Mouse (Mus musculus) MEL (cell line): Measurements from ENCODE around the gene Glis1.

Experiments used
- CHD2 ChIP-seq: IDR thresholded peaks from 2 replicates; pipeline ENCODE4 v1.6.1; 2011; ENCODE audit warnings: low read length, improper control_type of control experiment
- CTCF ChIP-seq, 3 experiments: IDR thresholded peaks in 2 of 3; conservative IDR thresholded peaks in 1 of 3; 2 replicates each; pipeline ENCODE4 v1.5.1; 2011 to 2012; ENCODE audit warnings: low read length in 3 of 3, low read depth in 2 of 3, mild to moderate bottlenecking in 2 of 3, improper control_type of control experiment in 1 of 3, inconsistent platforms in 1 of 3, mixed read lengths in 1 of 3, moderate library complexity in 1 of 3; ENCODE audit not compliant: control insufficient read depth in 1 of 3, insufficient read depth in 1 of 3, poor library complexity in 1 of 3, severe bottlenecking in 1 of 3
- EP300 ChIP-seq, 2 experiments: IDR thresholded peaks; 2 replicates each; pipeline ENCODE4 v1.6.1; 2011; ENCODE audit warnings: improper control_type of control experiment in 2 of 2, low read length in 2 of 2, low read depth in 1 of 2, mild to moderate bottlenecking in 1 of 2
- ETS1 ChIP-seq: IDR thresholded peaks from 2 replicates; pipeline ENCODE4 v1.6.1; 2012; ENCODE audit warnings: low read depth, mild to moderate bottlenecking, inconsistent platforms, low read length, improper control_type of control experiment, moderate library complexity
- GATA1 ChIP-seq: IDR thresholded peaks from 2 replicates; pipeline ENCODE4 v1.6.1; 2011; ENCODE audit warnings: low read depth, low read length, improper control_type of control experiment
- MAFK ChIP-seq: IDR thresholded peaks from 2 replicates; pipeline ENCODE4 v1.6.1; 2011; ENCODE audit warnings: low read depth, mild to moderate bottlenecking, low read length, improper control_type of control experiment, borderline replicate concordance
- POLR2A ChIP-seq, 2 experiments: IDR thresholded peaks; 2 replicates each; pipeline ENCODE4 v1.6.1; 2011 to 2012; ENCODE audit warnings: low read length in 2 of 2, mild to moderate bottlenecking in 2 of 2, control low read depth in 1 of 2, improper control_type of control experiment in 1 of 2, low read depth in 1 of 2, moderate library complexity in 1 of 2; ENCODE audit not compliant: control insufficient read depth in 1 of 2, insufficient read depth in 1 of 2, poor library complexity in 1 of 2
- SIN3A ChIP-seq: IDR thresholded peaks from 2 replicates; pipeline ENCODE4 v1.6.1; 2012; ENCODE audit warnings: low read length, improper control_type of control experiment, inconsistent platforms

DNA sequence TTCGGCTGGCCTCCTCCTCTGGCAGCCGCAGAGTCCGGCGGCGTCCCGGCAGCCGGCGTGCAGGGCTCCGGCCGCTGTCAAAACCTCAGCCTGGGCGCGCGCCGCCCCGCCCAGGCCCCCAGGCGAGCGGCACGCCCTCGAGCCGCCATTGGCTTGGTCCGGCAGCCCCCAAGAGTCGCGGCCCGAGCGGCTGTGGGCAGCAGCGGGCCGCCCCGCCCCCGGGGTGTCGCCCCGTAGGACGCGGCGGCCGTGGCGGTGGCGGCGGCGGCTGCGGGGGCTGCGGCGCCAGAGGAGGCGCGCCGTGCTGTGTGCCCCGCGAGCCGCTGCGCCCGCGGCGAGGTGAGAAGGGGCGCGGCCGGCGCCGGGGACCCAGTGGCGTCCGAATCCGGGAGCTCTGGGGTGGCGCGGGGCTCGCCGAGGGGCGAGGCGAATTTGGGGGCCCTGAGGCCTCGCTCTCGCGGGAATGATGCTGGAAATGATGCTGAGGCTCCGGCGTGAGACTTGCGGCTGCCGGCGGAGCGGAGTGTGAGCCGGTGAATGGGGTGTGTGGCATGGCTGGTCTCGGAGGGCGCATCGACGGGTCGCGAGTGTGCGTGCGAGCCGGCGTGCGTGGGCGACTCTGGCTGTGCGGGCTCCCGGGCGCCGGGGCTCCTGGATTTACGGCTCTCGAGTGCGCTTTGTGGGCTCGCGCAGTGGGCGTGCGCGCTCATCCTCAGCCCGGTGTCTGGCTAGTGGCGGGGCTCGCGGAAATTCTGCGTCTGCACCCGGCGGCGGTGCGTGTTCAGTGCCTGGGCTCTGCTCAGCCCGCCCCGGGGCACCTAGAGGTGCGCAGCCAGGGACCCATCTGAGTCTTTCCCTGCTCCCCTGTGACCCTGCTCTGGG lies at the start of gene Glis1:
- TF ChIP-seq CTCF (IDR thresholded peaks at IDR 0.05 in 2 of 3, conservative IDR thresholded peaks at IDR 0.05 in 1 of 3; ENCODE audit: control insufficient read depth in 1 of 3, insufficient read depth in 1 of 3, low read depth in 2 of 3, low read length in 3 of 3, poor library complexity in 1 of 3, severe bottlenecking in 1 of 3), result no peak
- no peak for TF ChIP-seq MAFK
- no peak for TF ChIP-seq GATA1
- TF ChIP-seq SIN3A, result no peak
- TF ChIP-seq CHD2, result no peak
- TF ChIP-seq EP300 (IDR thresholded peaks at IDR 0.05; ENCODE audit: low read depth in 1 of 2, low read length in 2 of 2), result no peak
- TF ChIP-seq ETS1, result no peak
- TF ChIP-seq POLR2A (IDR thresholded peaks at IDR 0.05; ENCODE audit: control insufficient read depth in 1 of 2, insufficient read depth in 1 of 2, low read depth in 1 of 2, low read length in 2 of 2, poor library complexity in 1 of 2), result no peak
